Mouse (Mus musculus) lung, adult 2 months (tissue): ENCODE results near the gene Ppp1r9a. TPM values are rescaled to one million over a fixed set of nuclear protein-coding genes. Genes with fewer than 3 reads are reported as not detected.

Experiments used
- DNase-seq: peaks from one replicate; pipeline ENCODE4 v3.0.0; 2022
- H3K4me1 ChIP-seq: fragments of 200-500 bp; 2 replicates; pipeline ENCODE4 v1.6.1; 2011; ENCODE audit warnings: low read length; ENCODE audit not compliant: control insufficient read depth, insufficient read depth
- H3K4me3 ChIP-seq: fragments of 200-500 bp; replicated peaks from 2 replicates; pipeline ENCODE3; 2011; ENCODE audit warnings: low read depth, mild to moderate bottlenecking, control low read depth, low read length; ENCODE audit errors: extremely low read depth
- CTCF ChIP-seq: fragments of 200-500 bp; IDR thresholded peaks from 2 replicates; pipeline ENCODE4 v1.5.1; 2011; ENCODE audit warnings: mild to moderate bottlenecking, low read length, control low read depth; ENCODE audit not compliant: insufficient read depth
- POLR2A ChIP-seq: fragments of 200-500 bp; IDR thresholded peaks from 2 replicates; pipeline ENCODE4 v1.6.1; 2011; ENCODE audit warnings: low read depth, mild to moderate bottlenecking, control low read depth, low read length, borderline replicate concordance; ENCODE audit errors: extremely low read depth
- WGBS: fragments of 180-500 bp; shearing (Covaris S2); methylation state at CpG from one replicate; pipeline ENCODE4 v1.1.7; 2018; 5-methylcytosine and 5-hydroxymethylcytosine counted together
- polyA plus RNA-seq: library from polyadenylated mRNA; depleted of rRNA; stranded (reverse); fragments of >200 nt; gene quantifications from 2 replicates; pipeline ENCODE4 v1.2.3, GENCODE M21; 2012; rRNA removed

Gene Ppp1r9a
- polyA plus RNA-seq, 1 experiment: 13.9 TPM

GRCm38 (mm10) chr6:5190761-5191160, 288.0 kb downstream of the Ppp1r9a start:
- peaks cover 4% of the 10 kb centered on the region for H3K4me1 ChIP-seq
- 81% methylated on average over 4 of the region's 4 CpGs for WGBS
- TF ChIP-seq CTCF (no peak), POLR2A (no peak)
- DNase-seq: no peak
- H3K4me3 ChIP-seq: no peak overlapping the region

DNA sequence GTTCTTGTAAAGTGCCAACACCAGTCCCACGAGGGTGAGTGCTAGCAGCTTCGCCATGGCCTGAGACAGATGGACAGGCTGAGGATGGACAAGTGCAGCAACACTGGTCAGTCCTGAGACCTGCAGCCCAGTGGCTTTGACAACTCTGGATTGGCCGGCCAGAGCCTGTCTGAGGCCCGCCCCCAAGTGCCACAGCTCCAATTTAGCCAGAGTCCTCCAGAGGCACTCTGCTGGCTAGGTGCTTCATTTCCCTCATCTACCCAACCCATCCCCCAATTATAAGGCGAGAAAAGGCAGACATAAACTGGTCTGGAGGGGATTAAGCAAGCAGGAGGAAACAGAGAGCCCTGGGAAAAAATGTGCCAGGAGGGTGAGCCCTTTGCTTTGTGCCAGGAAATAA, 291.0 kb downstream of the Ppp1r9a start, which contains the start of gene Pon1:
Gene Pon1, minus strand, starts transcription at position 254 of the 400 bp plus-strand sequence.
- TF ChIP-seq POLR2A: no peak
- peak within 1 kb of the TSS; percentile 31 for H3K4me3 ChIP-seq
- peak; percentile 26 for DNase-seq
- H3K4me1 ChIP-seq: peaks cover 4% of the 10 kb centered on the region
- 43% methylated on average over 5 of the region's 5 CpGs for WGBS

DNA sequence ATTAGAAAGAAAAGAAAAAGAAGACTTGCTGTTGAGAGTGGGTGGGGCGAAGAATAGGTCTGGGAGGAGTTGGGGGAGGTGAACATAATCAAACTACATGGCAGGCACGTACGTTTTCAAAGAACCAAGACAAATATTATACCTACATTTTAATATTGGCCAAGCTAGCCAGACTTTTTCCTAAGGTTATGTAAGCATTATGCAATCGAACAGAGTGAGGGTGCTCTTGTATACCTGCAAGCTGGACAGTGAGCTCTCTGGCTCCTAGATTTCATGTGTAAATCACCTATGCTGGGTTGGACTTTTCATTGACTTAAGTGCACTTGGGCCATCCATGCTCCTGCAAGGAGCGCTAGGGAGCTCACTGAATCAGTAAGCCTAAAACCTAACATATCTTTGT, 295.9 kb downstream of the Ppp1r9a start:
- 74% methylated on average over 5 of the region's 5 CpGs for WGBS
- peaks cover 4% of the 10 kb centered on the region for H3K4me1 ChIP-seq
- DNase-seq: no peak
- no peak overlapping the region for H3K4me3 ChIP-seq
- TF ChIP-seq CTCF: no peak
- no peak for TF ChIP-seq POLR2A

- no peak overlapping the region for H3K4me3 ChIP-seq
- peaks cover 2% of the 10 kb centered on the region; the same call in 1 of the 2 replicates for H3K4me1 ChIP-seq
- WGBS: 77% methylated on average over 8 of the region's 8 CpGs
- TF ChIP-seq POLR2A (no peak), CTCF (no peak)
- no peak for DNase-seq
Observed at GRCm38 (mm10) chr6:5199376-5199905, 296.7 kb downstream of the Ppp1r9a start.

DNA sequence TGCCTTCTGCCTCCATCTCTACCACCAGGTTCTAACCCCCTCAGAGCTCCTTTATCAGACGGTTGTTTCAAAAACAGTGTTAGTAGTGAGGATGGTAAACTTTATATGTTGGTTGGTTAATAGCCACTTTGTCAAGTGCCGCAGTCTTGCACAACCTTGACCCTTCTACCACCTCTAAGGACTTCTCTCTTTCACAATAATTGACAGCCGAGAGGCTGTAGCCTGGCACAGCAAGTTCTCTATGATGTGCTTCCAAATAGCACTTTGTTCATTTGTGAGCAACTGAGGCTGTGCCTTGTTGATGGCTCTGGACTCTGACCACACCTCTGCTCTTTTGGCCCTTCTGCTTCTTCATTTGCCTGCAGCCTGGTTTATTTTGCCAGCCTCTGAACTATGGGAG, 297.2 kb downstream of the Ppp1r9a start:
- no peak overlapping the region for H3K4me3 ChIP-seq
- peaks cover 2% of the 10 kb centered on the region; the same call in 1 of the 2 replicates for H3K4me1 ChIP-seq
- TF ChIP-seq CTCF (no peak), POLR2A (no peak)
- DNase-seq: peak; percentile 48
- WGBS: 65% methylated on average over 3 of the region's 3 CpGs

DNA sequence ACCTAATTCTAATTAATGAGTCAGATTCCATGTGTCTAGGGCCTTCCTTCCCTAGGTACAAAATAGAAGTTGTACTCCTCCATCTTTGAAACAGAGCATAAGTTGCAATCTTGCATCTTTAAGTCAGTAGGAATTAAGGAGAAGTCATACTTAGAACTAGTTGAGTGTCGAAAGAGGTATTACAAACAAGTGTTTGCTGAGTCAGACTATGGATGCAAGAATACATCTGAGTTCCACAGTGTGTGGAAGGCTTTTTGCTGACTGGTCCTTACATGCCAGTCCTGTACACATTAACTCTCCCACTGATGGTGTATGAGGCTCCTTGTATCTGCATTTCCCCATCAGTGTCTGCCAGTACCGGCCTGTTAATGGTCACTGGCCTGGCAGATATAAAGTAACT, 305.1 kb downstream of the Ppp1r9a start:
- no peak for TF ChIP-seq POLR2A
- TF ChIP-seq CTCF: no peak
- 63% methylated on average over 2 of the region's 2 CpGs for WGBS

More for the DNA sequence above, 305.1 kb downstream of the Ppp1r9a start:
- Histone ChIP-seq H3K4me1 (peaks cover 2% of the 10 kb centered on the region; the same call in 1 of the 2 replicates), H3K4me3 (no peak overlapping the region)
- no peak for DNase-seq

Other genes with a start within 250 kb of the Ppp1r9a start
- 22.8 and 33.4 TPM in 2 replicates for gene Sgce, start 155.7 kb upstream of the Ppp1r9a start, polyA plus RNA-seq
- 1.0 and 1.3 TPM in 2 replicates for gene Peg10, start 155.6 kb upstream of the Ppp1r9a start, polyA plus RNA-seq